Mouse (Mus musculus) hindbrain, embryonic 11.5 days (tissue): Measurements from ENCODE around the gene Ecpas. TPM values are rescaled to one million over a fixed set of nuclear protein-coding genes. Genes with fewer than 3 reads are reported as not detected.

Source experiments
- ATAC-seq: fragments of 200-750 bp; cut with Nextera tagmentation; 2 replicates; pipeline ENCODE4 v1.8.0; 2017; ENCODE audit warnings: mild to moderate bottlenecking, moderate TSS enrichment, moderate library complexity; ENCODE audit not compliant: low FRiP score
- DNase-seq: peaks from one replicate; pipeline ENCODE4 v3.0.0-alpha.2; 2015; ENCODE audit warnings: low spot score
- H3K27ac ChIP-seq: fragments of 300-500 bp; sonication (generic); 2 replicates; pipeline ENCODE4 v1.5.1; 2014; ENCODE audit warnings: mild to moderate bottlenecking, low read depth, low read length
- H3K27me3 ChIP-seq: fragments of 300-500 bp; sonication (generic); 2 replicates; pipeline ENCODE4 v1.6.1; 2014; ENCODE audit warnings: mild to moderate bottlenecking, low read length, moderate library complexity, mixed read lengths; ENCODE audit not compliant: control insufficient read depth, insufficient read depth
- H3K36me3 ChIP-seq: fragments of 300-500 bp; sonication (generic); 2 replicates; pipeline ENCODE4 v1.6.1; 2014; ENCODE audit warnings: mild to moderate bottlenecking, low read length, moderate library complexity, mixed read lengths; ENCODE audit not compliant: control insufficient read depth, insufficient read depth
- H3K4me1 ChIP-seq: fragments of 300-500 bp; sonication (generic); replicated peaks from 2 replicates; pipeline ENCODE4 v1.6.1; 2014; ENCODE audit warnings: low read length, mixed read lengths; ENCODE audit not compliant: control insufficient read depth, insufficient read depth
- H3K4me2 ChIP-seq: fragments of 300-500 bp; sonication (generic); replicated peaks from 2 replicates; pipeline ENCODE4 v1.6.1; 2014; ENCODE audit warnings: mild to moderate bottlenecking, low read depth, low read length
- H3K4me3 ChIP-seq: fragments of 300-500 bp; sonication (generic); 2 replicates; pipeline ENCODE4 v1.5.1; 2014; ENCODE audit warnings: low read depth, low read length
- H3K9ac ChIP-seq: fragments of 300-500 bp; sonication (generic); 2 replicates; pipeline ENCODE4 v1.6.1; 2014; ENCODE audit warnings: low read depth, low read length
- H3K9me3 ChIP-seq: fragments of 300-500 bp; sonication (generic); 2 replicates; pipeline ENCODE4 v1.6.1; 2016; ENCODE audit warnings: low read length; ENCODE audit not compliant: control insufficient read depth
- WGBS: fragments of 180-500 bp; shearing (Covaris S2); extraction: QIAGEN DNeasy Blood & Tissue Kit; methylation state at CpG from one replicate; pipeline ENCODE4 v1.1.7; 2014; 5-methylcytosine and 5-hydroxymethylcytosine counted together
- polyA plus RNA-seq: library from polyadenylated mRNA; unstranded; fragments of >200 nt; fragmentation: Nextera tagmentation; extraction: Ambion mirVana; gene quantifications from 2 replicates; pipeline ENCODE4 v1.2.1, GENCODE M21; 2014

Gene Ecpas
- polyA plus RNA-seq, 1 experiment from 2014 or later = 41.9 TPM

GRCm38 (mm10) chr4:58897436-58897835 is 15.1 kb downstream of the Ecpas start:
- 73% methylated on average over 4 of the region's 4 CpGs for WGBS
- no peak overlapping the region for H3K4me3 ChIP-seq
- no peak for ATAC-seq
- H3K27ac ChIP-seq = no peak overlapping the region
- no peak overlapping the region for H3K9ac ChIP-seq
- H3K4me2 ChIP-seq = no peak overlapping the region
- H3K4me1 ChIP-seq = no peaks in the 10 kb centered on the region
- no peaks in the 10 kb centered on the region for H3K27me3 ChIP-seq
- H3K36me3 ChIP-seq = no peaks in the 10 kb centered on the region
- DNase-seq = no peak
- H3K9me3 ChIP-seq = no peaks in the 10 kb centered on the region

GRCm38 (mm10) chr4:58894399-58894798 is 18.1 kb downstream of the Ecpas start:
- no peak overlapping the region for H3K9ac ChIP-seq
- no peak overlapping the region for H3K4me2 ChIP-seq
- 90% methylated on average over 7 of the region's 7 CpGs for WGBS
- H3K4me3 ChIP-seq = no peak overlapping the region
- no peak for DNase-seq
- no peaks in the 10 kb centered on the region for H3K36me3 ChIP-seq
- no peak overlapping the region for H3K27ac ChIP-seq
- H3K9me3 ChIP-seq = no peaks in the 10 kb centered on the region
- no peak for ATAC-seq
- H3K27me3 ChIP-seq = no peaks in the 10 kb centered on the region
- no peaks in the 10 kb centered on the region for H3K4me1 ChIP-seq

DNA sequence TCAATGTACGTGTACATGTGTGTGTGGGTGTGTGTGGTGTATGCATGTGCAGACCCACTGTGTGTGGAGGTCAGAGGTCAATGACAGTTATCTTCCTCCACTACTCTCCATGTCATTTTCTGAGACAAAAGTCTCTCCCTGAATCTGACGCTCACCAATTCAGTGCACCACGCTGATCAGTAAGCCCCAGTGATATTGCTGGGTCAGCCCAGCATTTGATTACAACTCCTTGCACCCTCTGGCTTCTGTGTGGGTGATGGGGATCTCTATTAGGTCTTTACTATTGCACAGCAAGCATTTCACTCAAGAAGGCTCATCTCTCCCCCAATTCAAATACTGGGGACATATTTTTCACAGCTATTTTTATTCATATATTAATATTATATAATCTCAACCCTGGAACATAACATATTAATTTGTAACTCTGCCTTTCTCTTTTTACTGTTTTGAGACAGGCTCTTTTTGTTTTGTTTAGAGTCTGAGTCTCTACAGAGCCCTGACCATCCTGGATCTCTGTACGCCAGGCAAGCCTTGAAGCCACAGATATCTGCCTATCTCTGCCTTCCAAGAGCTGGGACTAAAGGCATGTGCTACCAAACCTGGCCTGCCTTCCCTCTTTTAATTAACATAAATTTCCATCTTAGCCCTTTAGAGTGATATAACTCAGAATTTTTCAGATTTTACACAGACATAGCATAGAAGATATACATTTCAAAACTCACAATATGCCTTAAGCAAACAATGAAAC is 22.3 kb downstream of the Ecpas start:
- Histone ChIP-seq H3K36me3 (no peaks in the 10 kb centered on the region), H3K9me3 (no peaks in the 10 kb centered on the region), H3K4me1 (no peaks in the 10 kb centered on the region), H3K9ac (no peak overlapping the region), H3K27me3 (no peaks in the 10 kb centered on the region), H3K27ac (no peak overlapping the region), H3K4me3 (no peak overlapping the region), H3K4me2 (no peak overlapping the region)
- ATAC-seq (no peak), DNase-seq (no peak)
- WGBS = 86% methylated on average over 4 of the region's 4 CpGs

DNA sequence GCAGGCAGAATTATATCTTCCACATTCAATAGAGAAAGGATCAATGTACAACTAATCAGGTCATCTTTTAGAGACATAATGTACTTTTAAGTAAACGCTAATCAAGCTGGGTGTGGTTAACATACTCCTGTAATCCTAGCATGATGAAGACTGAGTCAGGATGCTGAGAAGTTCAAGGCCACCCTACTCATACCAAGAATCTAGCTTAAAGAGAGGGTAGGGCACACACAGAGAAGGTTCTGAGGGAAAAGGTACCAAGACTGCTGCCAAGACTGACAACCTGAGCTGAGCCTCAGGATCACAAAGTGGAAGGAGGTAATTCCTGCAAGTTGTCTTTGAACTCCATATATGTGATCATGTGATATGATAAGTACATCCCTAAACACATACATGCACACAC is 24.0 kb downstream of the Ecpas start:
- Histone ChIP-seq H3K27me3 (no peaks in the 10 kb centered on the region), H3K9ac (no peak overlapping the region), H3K4me2 (no peak overlapping the region), H3K36me3 (no peaks in the 10 kb centered on the region), H3K27ac (no peak overlapping the region), H3K4me3 (no peak overlapping the region), H3K9me3 (no peaks in the 10 kb centered on the region), H3K4me1 (no peaks in the 10 kb centered on the region)
- WGBS = 95% methylated on average over 1 of the region's 1 CpGs
- DNase-seq (no peak), ATAC-seq (no peak)

GRCm38 (mm10) chr4:58887626-58888025 is 24.9 kb downstream of the Ecpas start:
- 93% methylated on average over 3 of the region's 3 CpGs for WGBS
- ATAC-seq (no peak), DNase-seq (no peak)
- Histone ChIP-seq H3K4me1 (no peaks in the 10 kb centered on the region), H3K9me3 (no peaks in the 10 kb centered on the region), H3K27me3 (no peaks in the 10 kb centered on the region), H3K27ac (no peak overlapping the region), H3K36me3 (no peaks in the 10 kb centered on the region), H3K4me3 (no peak overlapping the region), H3K9ac (no peak overlapping the region), H3K4me2 (no peak overlapping the region)

DNA sequence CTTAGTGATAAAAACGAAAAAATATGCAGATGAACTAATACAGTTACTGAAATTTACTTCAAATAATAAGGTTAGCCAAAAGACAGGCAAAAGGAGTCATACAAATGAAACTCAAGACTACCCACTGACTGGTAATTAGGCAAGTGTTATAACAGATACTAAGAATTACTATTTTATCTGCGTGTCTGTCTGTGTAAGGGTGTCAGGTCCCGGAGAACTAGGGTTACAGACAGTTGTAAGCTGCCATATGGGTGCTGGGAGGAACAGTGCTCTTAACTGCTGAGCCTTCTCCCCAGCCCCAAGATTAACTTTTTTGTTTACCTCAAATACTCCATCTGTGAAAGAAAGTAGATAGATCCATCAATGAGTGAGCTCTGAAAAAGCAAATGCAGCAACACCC is 25.8 kb downstream of the Ecpas start:
- no peak for ATAC-seq
- no peaks in the 10 kb centered on the region for H3K9me3 ChIP-seq
- 89% methylated on average over 3 of the region's 3 CpGs for WGBS
- DNase-seq = no peak
- H3K27ac ChIP-seq = no peak overlapping the region
- no peak overlapping the region for H3K9ac ChIP-seq
- no peak overlapping the region for H3K4me3 ChIP-seq
- H3K36me3 ChIP-seq = no peaks in the 10 kb centered on the region
- H3K4me1 ChIP-seq = no peaks in the 10 kb centered on the region
- no peak overlapping the region for H3K4me2 ChIP-seq
- H3K27me3 ChIP-seq = no peaks in the 10 kb centered on the region

- Histone ChIP-seq H3K4me3 (no peak overlapping the region), H3K9me3 (no peaks in the 10 kb centered on the region), H3K27me3 (no peaks in the 10 kb centered on the region), H3K27ac (no peak overlapping the region), H3K4me2 (no peak overlapping the region), H3K9ac (no peak overlapping the region), H3K4me1 (no peaks in the 10 kb centered on the region), H3K36me3 (no peaks in the 10 kb centered on the region)
- DNase-seq (no peak), ATAC-seq (no peak)
- 95% methylated on average over 5 of the region's 5 CpGs for WGBS
Measured at GRCm38 (mm10) chr4:58885341-58885740, 27.2 kb downstream of the Ecpas start.

DNA sequence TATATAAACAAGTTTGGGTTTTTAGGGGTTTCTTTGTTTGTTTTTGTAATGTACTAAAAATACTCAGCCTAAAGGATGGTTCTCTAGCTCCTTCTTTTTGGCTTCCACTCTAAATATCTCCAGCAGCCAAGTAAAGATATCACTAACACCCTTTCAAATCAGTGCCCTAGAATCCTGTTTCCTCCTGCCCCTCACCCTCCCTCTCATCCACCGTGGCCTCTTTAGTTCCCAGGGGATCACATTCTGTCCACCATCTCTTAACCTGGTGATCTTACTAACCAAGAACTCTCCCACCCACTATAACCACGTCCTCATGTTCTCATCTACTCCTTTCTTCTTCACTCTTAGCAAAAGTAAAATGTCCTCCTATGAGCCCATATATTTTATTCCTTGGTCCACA is 28.7 kb downstream of the Ecpas start:
- ATAC-seq (no peak), DNase-seq (no peak)
- Histone ChIP-seq H3K27ac (no peak overlapping the region), H3K4me1 (no peaks in the 10 kb centered on the region), H3K27me3 (no peaks in the 10 kb centered on the region), H3K4me3 (no peak overlapping the region), H3K9ac (no peak overlapping the region), H3K36me3 (no peaks in the 10 kb centered on the region), H3K9me3 (no peaks in the 10 kb centered on the region), H3K4me2 (no peak overlapping the region)
- WGBS = 69% methylated on average over 2 of the region's 2 CpGs

- no peak overlapping the region for H3K4me2 ChIP-seq
- no peak for ATAC-seq
- no peak overlapping the region for H3K9ac ChIP-seq
- DNase-seq = no peak
- no peaks in the 10 kb centered on the region for H3K27me3 ChIP-seq
- H3K4me3 ChIP-seq = no peak overlapping the region
- no peak overlapping the region for H3K27ac ChIP-seq
- H3K4me1 ChIP-seq = no peaks in the 10 kb centered on the region
- no peaks in the 10 kb centered on the region for H3K36me3 ChIP-seq
- no peaks in the 10 kb centered on the region for H3K9me3 ChIP-seq
- WGBS = 92% methylated on average over 4 of the region's 4 CpGs
Measured at GRCm38 (mm10) chr4:58874373-58874772, 38.2 kb downstream of the Ecpas start.
